Mouse (Mus musculus) liver, adult 2 months (tissue): ENCODE results near the gene Smim23. TPM values are rescaled to one million over a fixed set of nuclear protein-coding genes. Genes with fewer than 3 reads are reported as not detected.

Experiments
- DNase-seq: peaks from one replicate; pipeline ENCODE4 v3.0.0-alpha.2; 2011; ENCODE audit warnings: low read depth, low spot score; ENCODE audit errors: extremely low read depth
- H3K27ac ChIP-seq: fragments of 200-500 bp; replicated peaks from 2 replicates; pipeline ENCODE4 v1.5.1; 2012; ENCODE audit warnings: low read depth, mild to moderate bottlenecking, control low read depth, inconsistent platforms, low read length; ENCODE audit not compliant: insufficient read depth
- H3K27me3 ChIP-seq: fragments of 200-500 bp; 2 replicates; pipeline ENCODE4 v1.6.1; 2012; ENCODE audit warnings: mild to moderate bottlenecking, moderate library complexity, low read length, inconsistent platforms; ENCODE audit not compliant: control insufficient read depth, insufficient read depth
- H3K36me3 ChIP-seq: fragments of 200-500 bp; 2 replicates; pipeline ENCODE4 v1.6.1; 2012; ENCODE audit warnings: low read length, inconsistent platforms; ENCODE audit not compliant: control insufficient read depth, insufficient read depth
- H3K4me1 ChIP-seq: fragments of 200-500 bp; 2 replicates; pipeline ENCODE4 v1.6.1; 2011; ENCODE audit warnings: low read length; ENCODE audit not compliant: control insufficient read depth, insufficient read depth
- H3K4me3 ChIP-seq: fragments of 200-500 bp; 2 replicates; pipeline ENCODE4 v1.5.1; 2011; ENCODE audit warnings: low read depth, mild to moderate bottlenecking, control low read depth, low read length, moderate library complexity; ENCODE audit not compliant: insufficient read depth
- H3K79me2 ChIP-seq: fragments of 200-500 bp; 2 replicates; pipeline ENCODE4 v1.6.1; 2012; ENCODE audit warnings: inconsistent platforms, mild to moderate bottlenecking, low read length, moderate library complexity; ENCODE audit not compliant: control insufficient read depth, insufficient read depth
- H3K9ac ChIP-seq: fragments of 200-500 bp; 2 replicates; pipeline ENCODE4 v1.6.1; 2012; ENCODE audit warnings: low read depth, mild to moderate bottlenecking, control low read depth, inconsistent platforms, low read length
- CTCF ChIP-seq: fragments of 200-500 bp; IDR thresholded peaks from 2 replicates; pipeline ENCODE4 v1.5.1; 2011; ENCODE audit warnings: low read depth, low read length, control low read depth
- POLR2A ChIP-seq: fragments of 200-500 bp; IDR thresholded peaks from 2 replicates; pipeline ENCODE4 v1.6.1; 2011; ENCODE audit warnings: low read length, control low read depth; ENCODE audit not compliant: insufficient read depth; ENCODE audit errors: extremely low read depth
- WGBS: fragments of 180-500 bp; shearing (Covaris S2); methylation state at CpG from one replicate; pipeline ENCODE4 v1.1.7; 2018; 5-methylcytosine and 5-hydroxymethylcytosine counted together
- polyA plus RNA-seq: library from polyadenylated mRNA; depleted of rRNA; stranded (reverse); fragments of >200 nt; gene quantifications from 2 replicates; pipeline ENCODE4 v1.2.3, GENCODE M21; 2012; rRNA removed
- total RNA-seq: library from RNA; depleted of rRNA; stranded (reverse); fragments of >200 nt; gene quantifications from 2 replicates; pipeline ENCODE4 v1.2.3, GENCODE M21; 2014; rRNA removed

The Smim23 gene
- total RNA-seq, result not detected in 2 replicates
- not detected in 2 replicates for polyA plus RNA-seq

DNA sequence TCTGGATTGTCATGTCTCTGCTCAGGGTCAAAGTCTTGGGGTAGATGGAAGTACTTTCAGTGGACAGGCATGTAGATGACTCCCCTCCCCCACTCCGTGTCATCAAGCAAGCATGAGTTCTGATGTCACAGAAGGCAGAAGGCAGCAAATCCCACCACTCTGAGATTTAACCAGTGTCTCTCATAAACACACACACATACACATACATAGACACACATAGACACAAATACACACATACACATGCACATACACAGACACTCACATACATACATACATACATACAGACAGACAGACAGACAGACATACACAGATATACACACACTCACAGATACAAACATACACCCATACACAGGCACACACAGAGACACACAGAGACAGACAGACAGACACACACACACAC is at the start of gene Smim23:
Gene Smim23 (minus strand): TSS at position 101 of the 400 bp plus-strand sequence.
- no peak for DNase-seq
- TF ChIP-seq POLR2A (no peak), CTCF (no peak)
- Histone ChIP-seq H3K79me2 (no peaks in the 10 kb centered on the region), H3K4me1 (no peaks in the 10 kb centered on the region), H3K27ac (no peak within 1 kb of the TSS), H3K9ac (no peak within 1 kb of the TSS), H3K36me3 (no peaks in the 10 kb centered on the region), H3K27me3 (no peaks in the 10 kb centered on the region), H3K4me3 (no peak within 1 kb of the TSS)
- 71% methylated on average over 1 of the region's 1 CpGs for WGBS

DNA sequence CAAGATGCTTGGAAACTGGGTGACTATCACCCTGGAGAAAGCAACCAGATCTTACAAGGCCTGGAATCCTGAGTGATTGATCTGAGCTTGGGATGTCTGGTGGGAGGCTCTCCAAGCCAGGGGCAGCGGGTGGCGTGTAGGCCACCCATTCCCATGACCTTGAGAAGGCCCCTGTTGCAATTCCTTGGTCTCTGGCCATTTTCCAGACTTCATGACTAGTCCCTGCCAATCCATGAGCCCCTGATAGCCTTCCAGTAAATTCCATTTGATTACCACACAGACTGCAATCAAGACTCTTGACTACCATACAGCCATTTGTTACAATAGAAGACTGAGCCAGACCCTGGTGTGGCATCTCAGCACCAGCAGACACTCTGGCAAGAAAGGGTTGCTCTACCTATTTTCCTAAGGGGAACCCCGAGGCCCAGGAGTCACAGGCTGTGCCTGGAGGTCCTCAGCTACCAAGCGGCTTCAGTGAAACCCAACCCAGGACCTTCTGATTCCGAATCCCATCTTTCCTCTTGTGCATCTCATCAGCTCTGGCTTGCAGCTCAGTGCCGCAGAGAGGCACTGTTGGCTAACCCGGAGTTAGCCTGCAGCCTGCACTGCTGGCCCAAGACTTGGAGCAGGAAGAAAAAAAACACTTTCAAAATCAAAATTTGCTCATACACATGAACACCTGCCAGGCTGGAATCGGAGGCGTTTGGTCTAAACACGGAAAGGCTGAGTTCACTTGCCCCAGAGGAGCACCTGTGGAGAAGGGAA is 44.4 kb upstream of the Smim23 start:
- DNase-seq, result no peak
- 77% methylated on average over 10 of the region's 10 CpGs for WGBS
- no peak overlapping the region for H3K27ac ChIP-seq
- no peaks in the 10 kb centered on the region for H3K79me2 ChIP-seq
- no peak overlapping the region for H3K9ac ChIP-seq
- H3K4me1 ChIP-seq, result no peaks in the 10 kb centered on the region
- H3K4me3 ChIP-seq, result no peak overlapping the region
- no peak for TF ChIP-seq POLR2A
- no peak for TF ChIP-seq CTCF
- no peaks in the 10 kb centered on the region for H3K36me3 ChIP-seq
- H3K27me3 ChIP-seq, result no peaks in the 10 kb centered on the region

DNA sequence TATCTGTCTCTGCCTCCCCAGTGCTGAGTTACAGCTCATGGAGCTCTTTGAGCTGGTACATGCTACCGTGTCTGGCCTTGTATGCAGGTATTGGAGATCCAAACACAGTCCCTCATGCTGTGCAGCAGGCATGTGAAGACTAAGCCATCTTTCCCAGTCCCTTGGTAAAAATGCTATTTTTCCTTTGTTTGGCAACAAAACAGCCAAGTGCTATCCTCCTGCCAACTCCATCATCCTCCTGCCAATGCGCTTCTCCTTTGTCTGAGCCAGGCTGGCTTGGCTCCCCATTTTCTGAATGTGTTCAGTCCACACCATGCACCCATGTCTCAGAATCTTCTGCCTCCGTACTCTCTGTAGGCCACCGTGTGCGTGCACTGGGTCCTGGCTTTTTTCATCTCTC is 40.2 kb upstream of the Smim23 start:
- no peak for DNase-seq
- TF ChIP-seq CTCF (no peak), POLR2A (no peak)

GRCm38 (mm10) chr11:32857418-32857879 is 33.0 kb upstream of the Smim23 start:
- Histone ChIP-seq H3K27ac (no peak overlapping the region), H3K4me1 (no peaks in the 10 kb centered on the region), H3K79me2 (no peaks in the 10 kb centered on the region), H3K4me3 (no peak overlapping the region), H3K9ac (no peak overlapping the region), H3K36me3 (no peaks in the 10 kb centered on the region), H3K27me3 (no peaks in the 10 kb centered on the region)
- no peak for TF ChIP-seq POLR2A
- TF ChIP-seq CTCF, result no peak
- 27% methylated on average over 8 of the region's 8 CpGs for WGBS
- DNase-seq, result no peak

More for the DNA sequence above, 40.2 kb upstream of the Smim23 start:
- H3K36me3 ChIP-seq, result no peaks in the 10 kb centered on the region
- H3K4me1 ChIP-seq, result no peaks in the 10 kb centered on the region
- 91% methylated on average over 5 of the region's 5 CpGs for WGBS
- no peaks in the 10 kb centered on the region for H3K79me2 ChIP-seq
- H3K27me3 ChIP-seq, result no peaks in the 10 kb centered on the region
- no peak overlapping the region for H3K4me3 ChIP-seq
- no peak overlapping the region for H3K9ac ChIP-seq
- no peak overlapping the region for H3K27ac ChIP-seq

GRCm38 (mm10) chr11:32846682-32847222 is 22.3 kb upstream of the Smim23 start:
- TF ChIP-seq POLR2A, result no peak
- no peak for TF ChIP-seq CTCF
- Histone ChIP-seq H3K9ac (no peak overlapping the region), H3K36me3 (no peaks in the 10 kb centered on the region), H3K79me2 (no peaks in the 10 kb centered on the region), H3K4me1 (no peaks in the 10 kb centered on the region), H3K27ac (no peak overlapping the region), H3K4me3 (no peak overlapping the region), H3K27me3 (no peaks in the 10 kb centered on the region)
- 71% methylated on average over 20 of the region's 20 CpGs for WGBS
- DNase-seq, result no peak

- Histone ChIP-seq H3K4me3 (no peak overlapping the region), H3K4me1 (no peaks in the 10 kb centered on the region), H3K27ac (no peak overlapping the region), H3K27me3 (no peaks in the 10 kb centered on the region), H3K9ac (no peak overlapping the region), H3K36me3 (no peaks in the 10 kb centered on the region), H3K79me2 (no peaks in the 10 kb centered on the region)
- WGBS, result 90% methylated on average over 5 of the region's 5 CpGs
- TF ChIP-seq POLR2A (no peak), CTCF (no peak)
- DNase-seq, result no peak
These were observed 16.8 kb upstream of the Smim23 start for GRCm38 (mm10) chr11:32841169-32841568.
